Mouse (Mus musculus) heart, embryonic 16.5 days (tissue): ENCODE measurements around the gene Ufc1. TPM values are rescaled to one million over a fixed set of nuclear protein-coding genes. Genes with fewer than 3 reads are reported as not detected.
A peak's percentile ranks its signal among the peaks of the same experiment; 100 is the strongest.

Experiments
- ATAC-seq: fragments of 200-750 bp; cut with Nextera tagmentation; replicated peaks from 2 replicates; pipeline ENCODE4 v1.8.0; 2017; ENCODE audit warnings: moderate number of reproducible peaks; ENCODE audit not compliant: insufficient read depth, low FRiP score; ENCODE audit errors: extremely low read depth
- H3K27ac ChIP-seq: fragments of 300-500 bp; sonication (generic); 2 replicates; pipeline ENCODE4 v1.5.1; 2014; ENCODE audit warnings: mild to moderate bottlenecking, low read length, control low read depth, moderate library complexity
- H3K27me3 ChIP-seq: fragments of 300-500 bp; sonication (generic); 2 replicates; pipeline ENCODE4 v1.6.1; 2014; ENCODE audit warnings: low read length, mixed read lengths; ENCODE audit not compliant: control insufficient read depth, insufficient read depth
- H3K36me3 ChIP-seq: fragments of 300-500 bp; sonication (generic); 2 replicates; pipeline ENCODE4 v1.6.1; 2014; ENCODE audit not compliant: control insufficient read depth, insufficient read depth
- H3K4me1 ChIP-seq: fragments of 300-500 bp; sonication (generic); 2 replicates; pipeline ENCODE4 v1.6.1; 2014; ENCODE audit warnings: low read length, mixed read lengths; ENCODE audit not compliant: control insufficient read depth, insufficient read depth
- H3K4me2 ChIP-seq: fragments of 300-500 bp; sonication (generic); 2 replicates; pipeline ENCODE4 v1.6.1; 2014; ENCODE audit warnings: low read depth, mild to moderate bottlenecking, control low read depth, low read length
- H3K4me3 ChIP-seq: fragments of 300-500 bp; sonication (generic); 2 replicates; pipeline ENCODE4 v1.5.1; 2014; ENCODE audit warnings: mild to moderate bottlenecking, control low read depth, low read length
- H3K9ac ChIP-seq: fragments of 300-500 bp; sonication (generic); 2 replicates; pipeline ENCODE4 v1.6.1; 2014; ENCODE audit warnings: low read length, control low read depth
- H3K9me3 ChIP-seq: fragments of 300-500 bp; sonication (generic); replicated peaks from 2 replicates; pipeline ENCODE4 v1.6.1; 2016; ENCODE audit warnings: low read length; ENCODE audit not compliant: control insufficient read depth
- WGBS: fragments of 180-500 bp; shearing (Covaris S2); extraction: QIAGEN DNeasy Blood & Tissue Kit; methylation state at CpG from one replicate; pipeline ENCODE4 v1.1.7; 2014; 5-methylcytosine and 5-hydroxymethylcytosine counted together
- polyA plus RNA-seq: library from polyadenylated mRNA; unstranded; fragments of >200 nt; fragmentation: Nextera tagmentation; extraction: Ambion mirVana; gene quantifications from 2 replicates; pipeline ENCODE4 v1.2.1, GENCODE M21; 2015

Ufc1 gene
- 82.0 and 82.1 TPM in 2 replicates for polyA plus RNA-seq

DNA sequence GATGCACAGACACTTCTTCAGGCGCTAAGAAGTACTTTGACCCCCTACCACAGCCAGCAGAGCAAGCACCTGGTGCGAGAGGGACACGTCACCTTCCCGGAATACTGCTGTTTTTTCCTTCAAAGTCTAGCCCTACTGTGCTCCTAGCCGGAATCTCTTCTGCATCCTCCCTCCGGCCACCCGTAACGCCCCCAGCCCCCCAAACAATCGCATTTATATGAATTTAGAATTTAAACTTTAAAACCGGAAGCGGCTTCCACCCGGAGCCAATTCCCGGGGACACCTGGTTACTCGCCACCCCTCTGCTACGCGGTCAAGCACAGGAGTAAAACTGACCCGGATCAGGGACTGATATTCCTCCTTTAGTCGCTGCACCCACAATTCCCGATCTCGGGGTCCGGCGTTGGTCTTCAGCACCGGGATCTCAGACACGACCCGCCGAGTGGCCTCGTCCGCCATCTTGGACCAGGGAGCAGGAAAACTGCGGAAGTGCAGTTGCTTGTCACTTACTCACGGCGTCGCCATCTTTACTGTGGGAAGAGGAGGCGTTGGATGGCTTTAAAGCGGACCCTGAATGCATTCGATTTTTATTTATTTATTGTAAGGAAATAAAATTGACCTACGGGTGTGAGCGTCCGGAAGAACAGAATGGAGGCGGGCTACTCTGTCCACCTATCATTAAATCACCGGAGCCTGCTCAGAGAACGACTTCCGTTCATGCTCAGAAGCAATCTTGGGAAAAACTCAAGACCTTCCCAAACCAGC is at the start of gene Ufc1:
TSS of gene Ufc1 (minus strand) at position 727 of the 765 bp plus-strand sequence.
- peak within 1 kb of the TSS; percentile 81 for H3K4me2 ChIP-seq
- under 1% methylated on average over 42 of the region's 42 CpGs for WGBS
- H3K27me3 ChIP-seq: peaks cover 6% of the 10 kb centered on the region; the same call in 1 of the 2 replicates
- peak within 1 kb of the TSS; percentile 94 for H3K9ac ChIP-seq
- H3K4me3 ChIP-seq: peak within 1 kb of the TSS; percentile 91
- H3K4me1 ChIP-seq: peaks cover 7% of the 10 kb centered on the region
- H3K36me3 ChIP-seq: peaks cover 5% of the 10 kb centered on the region
- H3K9me3 ChIP-seq: no peaks in the 10 kb centered on the region
- H3K27ac ChIP-seq: peak within 1 kb of the TSS; percentile 96
- ATAC-seq: peak; percentile 82

- Histone ChIP-seq H3K4me1 (peaks cover 12% of the 10 kb centered on the region), H3K36me3 (peaks cover 28% of the 10 kb centered on the region), H3K27ac (no peak overlapping the region), H3K4me3 (no peak overlapping the region), H3K27me3 (no peaks in the 10 kb centered on the region), H3K9ac (no peak overlapping the region), H3K9me3 (0 out of 2 replicates have a peak, but pooled peaks cover 4% of the 10 kb centered on the region), H3K4me2 (peak overlapping the region; percentile 65; the same call in 1 of the 2 replicates)
- 74% methylated on average over 9 of the region's 9 CpGs for WGBS
- peak; percentile 16; the same call in 1 of the 2 replicates for ATAC-seq
These were observed 49.3 kb upstream of the Ufc1 start for GRCm38 (mm10) chr1:171343922-171344677.

GRCm38 (mm10) chr1:171342262-171343207 is 47.7 kb upstream of the Ufc1 start:
- Histone ChIP-seq H3K9me3 (0 out of 2 replicates have a peak, but pooled peaks cover 4% of the 10 kb centered on the region), H3K4me2 (no peak overlapping the region), H3K4me3 (no peak overlapping the region), H3K9ac (no peak overlapping the region), H3K36me3 (peaks cover 39% of the 10 kb centered on the region), H3K4me1 (peaks cover 12% of the 10 kb centered on the region), H3K27ac (no peak overlapping the region), H3K27me3 (no peaks in the 10 kb centered on the region)
- 93% methylated on average over 16 of the region's 16 CpGs for WGBS
- no peak for ATAC-seq

DNA sequence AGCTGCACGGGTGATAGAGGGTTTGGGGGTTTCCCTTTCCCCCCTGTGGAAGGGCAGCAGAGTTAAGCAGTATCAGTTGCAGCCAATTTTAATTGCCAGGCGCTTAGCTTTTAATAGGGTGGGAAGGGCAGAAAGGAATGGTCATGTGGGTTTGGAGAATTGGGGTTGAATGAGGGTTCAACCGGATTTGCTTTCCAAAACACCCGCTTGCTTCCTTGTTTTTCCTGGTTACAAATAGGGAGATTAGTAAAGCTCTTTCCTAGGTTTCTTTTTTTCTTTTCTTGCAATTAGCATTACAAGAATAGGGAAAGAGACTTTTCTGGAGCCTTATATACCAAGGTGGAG is 35.4 kb upstream of the Ufc1 start:
- no peak for ATAC-seq
- Histone ChIP-seq H3K9me3 (no peaks in the 10 kb centered on the region), H3K27ac (peak overlapping the region; percentile 100), H3K9ac (peak overlapping the region; percentile 99), H3K4me2 (peak overlapping the region; percentile 97), H3K36me3 (no peaks in the 10 kb centered on the region), H3K4me1 (peaks cover 33% of the 10 kb centered on the region), H3K4me3 (peak overlapping the region; percentile 93), H3K27me3 (no peaks in the 10 kb centered on the region)
- under 1% methylated on average over 4 of the region's 4 CpGs for WGBS

- H3K36me3 ChIP-seq: no peaks in the 10 kb centered on the region
- peak overlapping the region; percentile 93 for H3K4me3 ChIP-seq
- peak overlapping the region; percentile 100 for H3K27ac ChIP-seq
- H3K9me3 ChIP-seq: no peaks in the 10 kb centered on the region
- peak overlapping the region; percentile 99 for H3K9ac ChIP-seq
- under 1% methylated on average over 44 of the region's 61 CpGs for WGBS
- peaks cover 33% of the 10 kb centered on the region for H3K4me1 ChIP-seq
- peak overlapping the region; percentile 97 for H3K4me2 ChIP-seq
- ATAC-seq: peak; percentile 84
- no peaks in the 10 kb centered on the region for H3K27me3 ChIP-seq
These were observed 34.8 kb upstream of the Ufc1 start for GRCm38 (mm10) chr1:171329433-171330215.

DNA sequence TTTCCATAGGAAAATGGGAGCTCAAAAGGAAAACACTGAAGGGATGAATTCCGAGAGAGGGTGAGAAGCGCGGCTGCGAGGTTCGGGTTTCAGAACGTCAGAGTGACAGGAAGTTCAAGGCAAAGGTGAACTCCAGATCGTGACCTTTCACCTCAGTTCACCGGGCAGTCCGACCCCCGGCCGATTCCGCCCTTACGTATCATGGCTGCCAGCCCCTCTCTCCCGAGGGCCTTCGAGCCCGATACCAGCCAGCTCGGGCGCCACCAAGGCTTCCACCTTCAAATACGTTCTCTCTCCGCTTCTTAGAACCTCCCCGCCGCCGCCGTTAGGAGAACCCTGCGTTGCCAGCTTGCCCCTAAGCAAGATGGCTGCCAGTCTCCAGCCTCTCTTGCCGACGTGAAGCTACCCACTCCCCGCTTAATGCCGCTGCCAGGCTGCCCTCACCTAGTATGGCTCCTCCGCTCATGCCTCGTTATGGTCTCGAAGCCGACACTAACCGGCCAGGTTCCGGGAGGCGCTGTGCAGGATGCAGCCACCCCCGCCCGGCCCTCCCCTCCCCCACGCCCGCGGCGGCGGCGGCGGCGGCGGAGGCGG is 34.1 kb upstream of the Ufc1 start, which contains the start of gene Dedd:
TSS of gene Dedd (plus strand) at position 307 of the 594 bp plus-strand sequence.
- under 1% methylated on average over 41 of the region's 48 CpGs for WGBS
- Histone ChIP-seq H3K9me3 (no peaks in the 10 kb centered on the region), H3K36me3 (no peaks in the 10 kb centered on the region), H3K4me2 (peak within 1 kb of the TSS; percentile 97), H3K27me3 (no peaks in the 10 kb centered on the region), H3K27ac (peak within 1 kb of the TSS; percentile 100), H3K4me1 (peaks cover 33% of the 10 kb centered on the region), H3K9ac (peak within 1 kb of the TSS; percentile 99), H3K4me3 (peak within 1 kb of the TSS; percentile 93)
- ATAC-seq: peak; percentile 90

- Histone ChIP-seq H3K4me2 (peak overlapping the region; percentile 97), H3K27me3 (no peaks in the 10 kb centered on the region), H3K4me1 (peaks cover 32% of the 10 kb centered on the region), H3K9ac (peak overlapping the region; percentile 99), H3K9me3 (no peaks in the 10 kb centered on the region), H3K4me3 (peak overlapping the region; percentile 93), H3K36me3 (no peaks in the 10 kb centered on the region), H3K27ac (peak overlapping the region; percentile 100)
- 15% methylated on average over 9 of the region's 9 CpGs for WGBS
- ATAC-seq: no peak
These were observed 33.4 kb upstream of the Ufc1 start for GRCm38 (mm10) chr1:171328244-171328643.
